Mouse (Mus musculus): ENCODE data around the gene Cenpv.

GRCm38 (mm10) chr11:62563590-62563989 lies 24.5 kb upstream of the Cenpv start:
- TF ChIP-seq CTCF (IDR thresholded peaks at IDR 0.05; ENCODE audit: control insufficient read depth, insufficient read depth, insufficient read length) (no peak), MAX (IDR thresholded peaks at IDR 0.05) (no peak), FOSL1 (IDR thresholded peaks at IDR 0.05; ENCODE audit: insufficient read depth, low read length, poor library complexity, severe bottlenecking) (no peak), MYOD1 (IDR thresholded peaks at IDR 0.05; ENCODE audit: control insufficient read depth, insufficient read length, low read depth) (no peak), USF1 (IDR thresholded peaks at IDR 0.05; ENCODE audit: low read depth) (no peak), CEBPB (IDR thresholded peaks at IDR 0.05; ENCODE audit: low read depth) (no peak), MYOG (IDR thresholded peaks at IDR 0.05; ENCODE audit: control insufficient read depth, extremely low read depth, insufficient read length) (no peak)
